Mouse (Mus musculus): ENCODE data around the gene Csnk1g2.

The Csnk1g2 gene

DNA sequence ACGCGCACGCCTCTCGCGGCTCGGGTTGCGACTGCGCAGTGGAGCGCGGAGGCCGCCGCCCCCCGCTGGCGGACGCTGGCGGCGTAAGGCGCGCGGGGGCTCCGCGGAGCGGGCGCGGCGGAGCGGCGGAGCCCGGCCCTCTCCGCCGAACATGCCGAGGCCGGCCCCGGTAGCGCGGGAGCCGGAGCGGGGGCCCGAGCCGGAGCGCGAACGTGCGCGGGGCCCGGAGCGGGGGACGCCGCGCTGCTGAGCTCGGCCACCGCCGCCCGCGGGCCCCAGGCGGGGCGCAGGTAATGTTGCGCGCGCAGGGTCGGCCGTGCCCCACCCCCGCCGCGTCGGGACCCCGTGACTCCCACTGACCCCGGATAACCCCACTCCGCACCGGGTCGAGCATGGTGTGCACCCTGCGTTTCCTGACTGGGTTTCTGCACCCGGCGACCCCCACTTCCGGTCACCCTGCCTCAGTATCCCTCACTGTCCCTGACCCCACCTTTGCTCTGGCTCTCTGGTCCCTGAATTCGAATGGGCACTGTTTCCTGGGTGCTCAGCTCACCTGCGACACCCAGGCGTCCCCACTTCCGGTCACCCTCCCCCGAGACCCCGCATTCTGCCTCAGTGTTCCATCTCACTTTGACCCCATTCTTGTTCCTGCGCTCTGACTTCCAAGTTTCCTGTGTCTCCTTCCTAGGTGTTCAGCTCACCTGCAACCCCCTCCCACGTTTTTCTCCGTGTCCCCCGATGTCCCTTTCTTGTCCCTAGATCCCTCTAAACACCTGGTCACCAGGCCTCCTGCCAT, at the start of gene Csnk1g2:
Gene Csnk1g2, plus strand, starts transcription at position 178 of the 796 bp plus-strand sequence.
- DNase-seq: peak; percentile 92

DNA sequence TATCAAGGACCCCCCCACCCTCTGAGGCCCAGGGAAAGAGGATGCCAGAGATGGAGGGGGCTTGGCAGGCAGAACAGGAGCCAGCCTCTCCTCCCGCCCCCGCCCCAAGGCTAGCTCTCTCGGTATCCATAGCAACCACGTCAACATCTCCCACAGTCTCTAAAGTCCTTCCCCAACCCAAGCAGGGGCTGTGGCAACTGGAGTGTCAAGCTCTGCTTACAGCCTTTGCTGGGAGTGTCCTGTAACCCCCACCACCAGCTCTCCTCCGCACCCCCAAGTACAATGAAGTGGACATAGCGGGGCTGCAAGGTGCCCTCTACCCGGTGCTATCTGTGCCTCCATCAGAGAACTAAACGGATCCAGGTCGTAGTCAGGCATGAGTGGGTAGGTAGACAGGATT, 48.7 kb upstream of the Csnk1g2 start:
- DNase-seq: peak; percentile 16

DNA sequence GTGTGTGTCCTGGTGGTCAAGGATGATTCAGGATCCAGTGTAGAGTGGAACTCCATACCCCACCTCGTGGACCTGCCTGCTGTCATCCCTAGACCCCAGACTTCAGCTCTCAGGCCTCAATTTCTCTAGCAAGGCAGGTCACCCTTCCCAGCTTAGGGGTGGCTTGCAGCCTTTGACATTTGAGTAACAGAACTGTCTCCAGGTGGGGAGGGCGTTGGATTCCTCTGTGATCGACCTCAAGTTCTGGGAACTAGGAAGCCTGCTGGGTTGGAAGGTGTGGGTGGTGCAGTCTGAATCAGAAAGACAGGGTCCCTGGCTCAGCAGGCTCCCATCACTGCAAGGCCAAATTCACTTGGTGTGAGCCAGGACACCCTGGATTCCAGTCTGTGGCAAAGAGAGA, 47.7 kb upstream of the Csnk1g2 start:
- DNase-seq: peak; percentile 9

DNA sequence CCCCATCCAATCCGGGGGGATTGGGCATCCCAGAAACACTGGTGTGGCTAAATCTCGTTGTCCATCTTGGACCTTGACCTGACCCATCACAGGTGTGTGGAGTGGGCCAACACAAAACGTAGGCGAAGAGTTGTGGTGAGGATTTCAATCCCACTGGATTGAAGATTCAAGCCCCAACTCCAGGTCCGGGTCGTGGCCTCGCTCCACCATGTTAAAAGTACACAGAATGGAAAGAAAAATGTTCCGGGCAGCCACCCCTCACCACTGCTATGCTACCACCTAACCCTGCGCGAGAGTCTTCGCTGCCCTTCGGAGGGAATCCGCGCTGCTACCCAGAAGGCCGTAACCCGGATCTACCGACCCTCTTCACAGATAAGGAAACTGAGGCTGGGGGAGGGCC, 46.7 kb upstream of the Csnk1g2 start:
- no peak for DNase-seq

DNA sequence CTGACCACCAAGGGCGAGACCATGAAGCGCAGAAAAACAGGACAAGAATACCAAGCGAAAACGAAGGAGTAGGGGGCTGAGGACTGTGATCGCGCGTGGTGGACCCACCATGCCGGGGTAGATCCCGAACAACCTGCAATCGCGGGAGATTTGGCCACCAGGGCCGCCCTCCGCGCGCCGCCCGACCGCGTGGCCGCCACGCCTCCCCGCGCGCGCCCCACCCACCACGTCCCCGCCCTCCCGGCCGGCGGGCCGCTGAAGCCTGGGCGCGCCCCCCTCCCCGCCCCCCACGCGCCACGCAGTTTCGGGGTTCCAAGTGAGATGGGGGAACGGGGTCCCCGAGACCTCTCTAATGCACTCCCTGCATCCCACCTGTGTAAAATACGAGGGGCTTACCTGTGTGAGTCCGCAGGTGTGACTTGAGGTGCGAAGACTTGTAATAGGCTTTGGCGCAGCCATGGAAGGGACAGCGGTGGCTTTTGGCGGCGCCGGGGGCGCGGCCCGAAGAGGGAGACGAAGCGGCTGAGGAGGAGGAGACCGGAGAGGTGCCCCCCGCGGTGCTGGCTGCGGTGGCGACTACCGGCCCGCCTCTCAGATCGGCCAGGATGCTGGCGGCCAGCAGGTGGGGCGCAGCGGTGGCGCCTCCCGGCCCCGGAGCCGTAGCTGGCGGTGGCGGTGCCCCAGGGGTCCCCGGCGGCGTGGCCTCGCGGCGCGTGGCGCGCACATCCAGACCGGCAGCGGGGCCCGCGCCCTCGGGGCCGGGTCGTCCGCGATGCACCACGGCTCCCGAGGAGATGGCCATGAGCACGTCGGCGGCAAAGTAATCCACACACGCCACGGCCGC, 46.1 kb upstream of the Csnk1g2 start:
- peak; percentile 79 for DNase-seq

DNA sequence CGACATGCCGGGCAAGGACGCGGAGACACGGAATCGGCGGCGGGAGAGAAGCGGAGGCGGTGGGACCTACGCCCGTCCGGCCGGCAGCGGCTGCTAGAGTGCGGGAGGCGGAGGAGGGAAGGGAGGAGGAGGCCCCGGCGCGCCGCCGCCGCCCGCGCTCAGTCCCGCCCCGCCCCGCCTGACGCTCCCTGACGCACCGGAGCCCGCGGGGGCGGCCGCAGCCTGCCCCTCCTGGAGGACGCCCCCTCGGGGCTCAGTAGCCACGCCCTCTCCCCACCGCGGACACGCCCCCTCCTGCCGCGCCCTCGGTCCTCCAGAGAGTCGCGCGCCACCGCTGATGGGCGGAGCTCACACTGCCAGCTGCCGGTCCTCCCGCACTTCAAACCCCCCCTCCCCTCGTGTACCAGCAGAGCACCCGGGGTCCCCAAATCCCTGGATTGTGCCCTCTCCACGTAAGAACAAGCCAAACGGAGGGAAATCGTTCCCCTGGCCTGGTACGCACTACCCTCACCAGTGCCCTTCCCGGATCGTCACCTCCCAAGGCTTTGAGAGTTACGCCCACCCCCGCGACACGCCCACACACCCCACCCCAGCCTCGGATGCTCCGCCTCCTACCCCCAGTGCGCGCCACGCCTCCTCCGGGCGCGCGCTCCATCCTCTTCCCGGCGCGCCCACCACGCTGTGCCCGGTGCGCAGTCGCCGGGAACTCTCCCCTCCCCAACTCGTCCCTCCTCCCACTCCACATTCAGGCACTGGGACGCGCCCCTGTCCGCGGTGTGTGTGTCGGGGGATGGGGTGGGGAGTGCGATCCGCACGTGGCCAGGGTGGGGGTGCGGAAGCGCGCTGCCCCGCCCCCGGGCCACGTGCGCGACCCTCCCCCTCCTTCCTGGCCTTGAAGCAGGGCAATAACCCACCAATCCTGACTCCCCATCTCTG, 45.2 kb upstream of the Csnk1g2 start, which contains the start of gene Klf16:
Gene Klf16, minus strand, starts transcription at position 127 of the 936 bp plus-strand sequence.
- DNase-seq: peak; percentile 99

DNA sequence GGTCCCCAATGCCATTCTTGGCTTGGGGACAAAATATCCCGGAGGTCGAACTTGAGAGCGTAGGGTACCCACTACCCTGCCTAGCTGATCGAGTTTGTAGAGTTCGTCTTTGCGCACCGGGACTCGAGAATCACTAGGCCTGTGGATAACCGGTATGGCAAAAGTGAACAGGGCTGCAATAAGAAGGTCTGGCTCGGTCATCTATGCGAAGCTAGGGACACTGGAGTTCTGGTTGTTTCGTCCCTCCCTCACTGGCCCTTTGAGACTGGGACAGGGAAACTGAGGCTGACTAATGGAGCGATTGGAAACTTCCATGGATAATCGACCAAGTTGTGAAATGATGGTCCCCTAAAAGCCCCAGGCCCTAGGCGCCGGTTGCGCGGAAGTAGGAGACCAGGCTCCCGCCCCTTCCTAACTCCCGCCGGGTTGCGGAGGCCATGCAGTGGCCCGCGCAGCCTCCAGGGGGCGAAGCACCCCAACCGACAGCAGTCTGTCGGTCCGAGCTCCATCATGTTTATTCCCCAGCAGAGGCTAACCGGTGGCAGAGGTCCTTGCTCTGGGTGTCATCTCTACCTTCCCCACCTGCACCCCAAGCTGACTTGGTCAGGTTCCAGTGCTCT, 44.4 kb upstream of the Csnk1g2 start:
- DNase-seq: peak; percentile 90

DNA sequence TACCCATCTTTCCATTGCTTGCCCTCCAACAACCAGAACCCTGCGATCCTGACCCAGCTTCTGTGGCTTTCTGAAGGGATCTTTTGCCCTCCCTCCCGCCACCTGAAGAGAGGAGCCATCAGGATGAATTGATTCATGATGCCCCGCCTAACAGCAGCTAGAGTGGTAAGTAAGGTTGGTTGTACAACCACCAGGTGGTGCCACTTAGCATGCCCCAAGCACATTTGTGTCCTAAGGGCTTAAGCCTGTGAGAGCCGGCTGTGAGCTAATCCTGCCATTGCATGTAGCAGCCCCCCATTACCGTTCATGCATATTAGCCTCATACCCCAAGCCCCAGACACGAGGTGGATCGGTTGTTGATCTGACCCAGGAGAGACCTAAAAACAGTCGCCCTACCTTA, 43.7 kb upstream of the Csnk1g2 start:
- DNase-seq: peak; percentile 84

DNA sequence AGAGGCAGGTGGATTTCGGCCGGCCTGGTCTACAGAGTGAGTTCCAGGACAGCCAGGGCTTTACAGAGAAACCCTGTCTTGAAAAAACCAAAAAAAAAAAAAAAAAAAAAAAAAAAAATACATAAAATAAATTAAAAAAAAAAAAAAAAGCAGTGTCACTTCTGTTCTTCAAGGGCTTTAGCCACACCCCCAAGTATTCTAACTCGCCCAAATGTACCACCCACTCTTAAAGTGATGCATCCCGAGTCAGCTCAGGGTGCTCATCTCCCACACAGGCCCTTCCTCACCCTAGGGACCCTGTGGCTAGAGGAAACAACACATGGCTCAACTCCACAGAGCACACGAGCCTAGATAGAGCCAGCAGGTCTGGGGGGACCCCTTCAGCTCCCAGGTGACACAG, 39.6 kb upstream of the Csnk1g2 start:
- no peak for DNase-seq

DNA sequence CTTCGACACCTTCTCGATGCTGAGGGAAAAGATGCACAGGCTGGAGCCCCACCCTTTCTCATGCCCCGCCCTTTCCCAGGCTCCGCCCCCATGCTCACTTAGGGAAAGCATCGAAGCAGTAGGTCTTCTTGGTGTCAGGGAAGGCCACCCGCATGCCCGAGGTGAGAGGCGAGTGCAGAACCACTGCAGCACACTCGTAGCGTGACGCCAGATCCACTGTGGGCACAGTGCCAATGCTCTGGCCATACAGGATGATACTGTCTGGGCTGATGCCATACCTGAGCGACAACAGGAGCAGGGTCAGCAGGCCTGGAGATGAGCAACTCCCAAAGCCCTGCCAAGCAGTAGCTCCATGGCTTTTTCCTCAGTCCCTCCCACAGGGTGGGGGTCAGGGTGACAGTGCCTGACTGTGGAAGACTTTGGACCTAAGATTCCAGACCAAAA, 38.6 kb upstream of the Csnk1g2 start:
- DNase-seq: peak; percentile 66

DNA sequence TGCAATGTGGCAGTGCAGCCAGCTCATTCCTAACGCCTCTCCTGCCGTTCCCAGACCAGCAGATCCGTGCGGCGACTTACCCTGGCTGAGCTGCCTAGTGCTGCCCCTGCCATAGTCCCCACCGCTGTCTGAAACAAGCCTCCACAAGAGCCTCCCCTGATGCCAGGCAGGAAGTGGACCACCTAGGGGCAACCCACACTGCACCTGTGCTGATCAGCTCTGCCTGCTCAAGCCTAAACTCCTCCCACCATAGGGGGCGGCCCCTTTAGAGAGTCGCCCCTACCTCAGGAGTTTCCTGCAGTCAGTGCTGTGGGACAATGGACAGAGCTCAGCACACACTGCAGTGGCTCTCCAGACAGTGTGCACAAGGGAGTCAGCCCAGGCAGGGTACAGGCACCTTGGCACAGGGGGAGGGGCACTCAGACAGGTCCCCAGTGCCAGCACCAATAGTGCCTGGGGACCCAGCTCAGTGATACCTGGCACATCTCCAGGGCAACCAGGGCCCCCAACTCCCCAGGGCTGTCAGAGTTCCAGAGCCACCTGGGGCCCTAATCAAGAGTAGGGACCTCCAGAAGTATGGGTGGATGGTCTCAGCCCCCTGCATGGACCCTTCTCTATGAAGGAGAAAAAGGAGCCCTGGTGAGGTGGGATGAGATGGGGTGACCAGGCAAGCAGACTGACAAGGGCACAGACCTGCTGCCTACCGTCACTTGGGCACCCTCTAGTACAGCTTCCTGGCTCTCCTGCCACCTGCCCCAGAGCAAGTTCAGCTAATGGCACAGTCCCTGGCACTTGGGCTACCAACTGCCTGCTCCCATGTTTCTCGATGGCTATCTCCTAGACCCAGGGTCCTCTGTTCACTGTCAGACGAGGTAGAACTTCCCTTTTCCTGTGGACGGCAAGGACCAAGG, 37.7 kb upstream of the Csnk1g2 start:
- peak; percentile 72 for DNase-seq

DNA sequence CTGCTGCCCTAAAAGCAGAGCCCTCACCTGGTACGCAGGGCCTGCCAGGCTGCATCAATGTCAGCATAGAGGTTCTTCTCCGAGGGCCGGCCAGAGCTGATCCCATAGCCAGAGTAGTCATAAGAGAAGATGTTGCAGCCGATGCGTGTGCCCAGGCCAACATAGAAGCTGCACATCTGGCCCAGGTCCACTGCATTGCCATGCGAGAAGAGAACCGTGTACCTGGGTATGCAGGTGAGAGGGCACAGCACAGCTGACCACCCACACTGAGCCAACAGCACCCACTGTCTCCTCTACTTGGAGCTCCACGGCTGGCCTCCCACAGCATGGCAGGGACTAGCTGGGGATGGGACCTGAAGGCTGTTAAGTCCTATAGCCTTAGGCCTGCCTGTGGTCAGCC, 37.1 kb upstream of the Csnk1g2 start:
- peak; percentile 19 for DNase-seq

DNA sequence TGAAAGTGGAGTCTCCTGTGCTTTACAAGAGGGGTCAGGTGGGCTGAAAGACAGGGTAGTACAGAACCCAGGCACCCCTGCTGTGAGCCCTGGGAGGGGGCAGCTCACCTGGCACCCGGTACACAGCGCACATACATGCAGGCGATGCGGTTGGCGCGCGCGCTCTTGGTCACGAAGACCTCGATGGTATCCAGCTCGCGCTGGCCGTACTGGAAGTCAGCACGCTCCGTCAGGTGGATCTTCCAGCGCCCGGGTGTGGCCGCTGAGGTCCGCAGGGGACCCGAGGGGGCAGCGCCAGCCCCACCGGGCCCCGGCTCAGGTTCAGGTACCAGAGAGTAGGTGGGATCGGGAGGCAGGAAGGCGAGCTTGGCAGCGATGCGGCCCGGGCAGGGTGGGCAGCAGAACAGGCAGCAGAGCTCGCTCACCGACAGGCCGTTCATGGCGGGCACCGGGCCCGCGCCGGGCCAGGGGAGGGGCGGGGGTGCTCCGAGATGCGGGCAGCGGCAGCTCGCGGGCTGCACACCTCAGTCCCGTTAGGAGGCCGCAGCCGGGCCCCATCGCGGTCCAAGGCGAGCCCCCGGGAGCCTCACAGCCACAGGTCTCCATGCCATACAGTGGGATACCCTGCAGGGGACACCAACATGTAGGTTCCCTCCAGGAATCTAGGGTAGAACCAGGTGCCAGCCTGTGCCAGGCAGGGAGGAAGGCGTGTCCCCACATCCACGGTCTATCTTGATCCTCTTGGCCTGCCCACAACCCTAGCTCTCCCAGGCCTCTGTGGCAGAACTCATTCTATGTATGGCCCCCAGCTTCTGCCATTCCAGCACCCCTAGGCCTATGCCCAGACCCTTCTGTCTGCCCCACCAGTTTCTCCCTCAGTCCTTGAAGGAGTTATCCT, 36.0 kb upstream of the Csnk1g2 start:
- peak; percentile 31 for DNase-seq

DNA sequence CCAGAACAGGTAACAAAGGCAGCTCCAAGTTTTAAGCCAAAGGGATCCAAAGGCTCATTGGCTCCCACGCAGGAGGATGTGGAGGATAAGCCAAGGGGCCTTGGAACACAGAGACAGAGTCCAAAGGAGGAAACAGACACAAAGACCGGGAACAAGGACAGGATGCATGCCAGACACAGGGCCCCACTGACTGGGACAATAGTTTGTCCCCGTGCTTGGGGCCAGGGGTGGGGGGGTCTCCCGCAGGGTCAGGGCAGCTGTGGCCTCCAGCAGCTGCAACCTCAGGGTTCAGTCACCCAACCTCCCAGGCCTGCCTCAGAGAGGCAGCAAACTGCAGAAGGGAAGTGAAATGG, 35.4 kb upstream of the Csnk1g2 start:
- DNase-seq: peak; percentile 13

DNA sequence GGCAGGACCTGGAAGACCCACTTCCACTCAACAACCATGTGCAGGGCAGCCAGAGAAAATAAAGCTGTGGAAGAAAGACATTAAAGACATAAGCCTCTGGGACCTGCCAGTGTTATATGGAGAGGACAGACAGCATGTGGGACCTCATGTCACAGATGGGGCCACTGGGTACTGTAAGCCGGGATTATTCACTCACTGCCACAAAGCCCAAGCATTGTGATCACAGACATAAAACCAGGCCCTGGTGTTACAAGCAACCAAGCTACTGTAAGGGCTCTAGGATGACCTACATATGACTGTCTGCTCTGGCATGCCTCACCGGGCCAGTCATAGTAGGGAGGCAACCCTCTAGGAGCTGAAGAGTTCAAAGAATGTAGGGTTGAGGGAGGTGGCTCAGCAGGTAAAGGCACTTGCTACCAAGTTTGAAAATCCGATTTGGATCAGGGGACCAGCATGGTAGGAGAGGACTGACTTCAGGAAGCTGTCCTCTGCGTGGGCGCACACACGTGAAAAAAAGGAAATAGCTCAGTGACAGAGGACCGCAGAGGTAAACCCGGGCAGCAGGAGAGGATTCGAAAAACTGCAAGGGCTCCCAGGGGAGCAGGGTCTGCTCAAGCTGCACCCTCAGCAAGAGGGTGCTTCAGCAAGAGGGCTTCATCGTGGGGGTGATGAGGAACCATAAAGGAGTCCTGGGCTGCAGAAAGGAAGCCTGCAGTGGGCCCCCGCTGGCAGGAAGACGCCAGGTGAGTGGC, 33.3 kb upstream of the Csnk1g2 start:
- DNase-seq: peak; percentile 55

DNA sequence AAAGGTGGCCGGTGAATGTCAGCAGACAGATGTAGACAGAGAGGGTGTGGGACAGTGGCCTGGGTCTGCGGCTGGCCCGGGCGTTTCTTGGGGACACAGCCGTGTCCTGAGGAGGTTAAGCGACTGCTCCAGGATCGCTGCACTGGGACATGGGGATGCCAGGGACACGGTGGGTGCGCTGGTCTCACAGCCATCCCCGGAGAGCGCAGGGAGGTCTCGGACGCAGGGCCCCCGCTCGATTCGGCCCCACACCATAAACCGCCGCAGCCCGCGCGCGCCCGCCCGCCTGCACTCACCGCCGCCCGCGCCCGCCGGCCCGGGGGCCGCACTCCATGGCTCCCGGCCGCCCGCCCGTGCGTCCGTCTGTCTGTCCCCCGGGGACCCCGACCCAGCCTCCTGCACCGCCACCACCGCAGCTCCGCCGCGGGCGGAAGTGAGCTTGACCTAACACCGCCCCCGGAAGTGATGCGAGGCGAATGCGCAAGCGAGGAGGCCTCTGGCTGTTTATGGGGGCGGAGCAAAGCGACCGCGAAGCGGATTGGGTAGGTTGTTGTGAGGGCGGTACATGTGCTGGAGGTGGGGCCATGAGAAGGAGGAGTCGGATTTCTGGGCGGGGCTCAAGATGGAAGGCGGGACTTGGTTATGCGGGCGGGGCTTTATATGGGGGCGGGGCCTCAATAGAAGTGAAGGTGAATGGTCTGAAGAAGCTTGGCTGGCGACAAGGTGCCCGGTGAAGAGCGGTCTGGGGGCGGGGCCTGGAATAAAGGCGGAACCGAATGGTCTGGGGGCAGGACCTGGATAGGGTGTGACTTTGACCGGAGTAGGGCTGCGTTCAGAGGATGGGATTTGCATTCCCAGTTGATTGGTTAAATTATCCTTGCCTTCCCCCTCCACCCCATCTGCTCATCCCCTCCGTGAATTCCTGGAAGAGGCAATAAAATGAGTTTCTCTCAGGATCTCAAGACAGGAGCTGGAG, 32.5 kb upstream of the Csnk1g2 start, which contains the start of gene Abhd17a:
Gene Abhd17a, minus strand, starts transcription at position 463 of the 976 bp plus-strand sequence.
- peak; percentile 96 for DNase-seq

DNA sequence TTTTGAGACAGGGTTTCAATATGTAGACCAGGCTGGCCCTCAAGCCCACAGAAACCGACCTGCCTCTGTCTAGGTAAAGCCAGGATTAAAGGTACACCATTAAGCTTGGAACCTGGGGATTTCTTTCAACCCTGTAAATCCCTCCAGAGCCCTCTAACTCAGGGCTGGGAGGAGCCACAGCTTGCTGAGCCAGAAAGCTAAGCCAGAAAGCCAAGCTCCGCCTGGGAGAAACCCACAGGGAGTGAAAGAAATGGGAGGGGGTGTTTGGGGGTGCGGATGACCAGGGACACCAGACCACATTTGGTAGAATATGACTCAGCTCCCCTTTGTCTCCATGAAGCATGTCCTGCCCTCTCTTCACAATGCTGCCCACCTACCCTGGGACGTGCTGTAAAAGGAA, 26.3 kb upstream of the Csnk1g2 start:
- no peak for DNase-seq

Measured in thymus, postnatal 4 days (tissue).